Mouse (Mus musculus) kidney, adult 2 months (tissue): ENCODE results near the gene Lsmem1.

Source experiments
- CTCF ChIP-seq: fragments of 200-500 bp; conservative IDR thresholded peaks from 2 replicates; pipeline ENCODE4 v1.5.1; 2011; ENCODE audit warnings: low read depth, mild to moderate bottlenecking, control low read depth, low read length, moderate library complexity, mixed read lengths; ENCODE audit not compliant: insufficient read depth, insufficient read length
- POLR2A ChIP-seq: fragments of 200-500 bp; IDR thresholded peaks from one replicate; pipeline ENCODE4 v1.6.1; 2011; ENCODE audit warnings: low read depth, low read length, control low read depth

DNA sequence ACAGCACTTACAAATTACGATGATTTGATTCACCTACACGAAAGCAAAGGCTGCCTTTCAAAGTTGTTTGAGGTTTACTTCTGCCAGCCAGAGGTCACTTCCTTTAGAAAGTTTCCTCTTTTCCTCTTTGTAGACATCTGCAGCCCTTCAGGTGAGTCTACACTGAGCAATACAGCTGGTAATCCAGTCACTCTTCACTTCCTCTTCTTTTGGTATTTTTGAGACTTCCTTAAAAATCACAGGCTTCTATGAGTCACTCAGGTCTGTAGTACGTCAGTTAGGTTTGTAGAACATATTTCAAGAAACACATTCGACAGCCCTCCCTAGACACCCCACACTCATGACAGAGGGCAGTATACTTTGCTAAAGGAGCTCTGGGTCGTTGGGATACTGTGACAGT lies 58.6 kb downstream of the Lsmem1 start:
- no peak for TF ChIP-seq CTCF
- TF ChIP-seq POLR2A: no peak
